Mouse (Mus musculus): Measurements from ENCODE around the gene Ces1d. TPM values are rescaled to one million over a fixed set of nuclear protein-coding genes. Genes with fewer than 3 reads are reported as not detected.

Gene Ces1d
- total and polyA plus RNA-seq, 2 experiments from 2014 or later: 0.15 TPM; not detected in 1

DNA sequence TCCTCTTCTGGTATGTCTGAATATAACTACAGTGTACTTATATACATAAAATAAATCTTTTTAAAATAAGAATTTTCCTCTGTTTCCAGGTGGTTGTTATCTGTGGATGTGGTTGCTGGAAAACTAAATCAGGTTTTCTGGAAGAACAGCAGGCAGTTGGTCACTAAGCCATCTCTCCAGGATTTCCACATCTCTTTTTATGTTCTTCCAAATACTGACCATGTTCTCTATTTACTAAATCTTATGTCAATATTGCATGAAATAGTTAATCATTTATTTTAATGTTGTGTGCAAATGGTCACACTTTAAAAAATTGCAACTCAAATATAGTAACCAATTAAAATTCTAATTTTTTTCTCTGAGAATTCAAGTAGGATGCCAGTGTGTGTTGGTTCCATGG lies 50.3 kb downstream of the Ces1d start:
- H3K27ac ChIP-seq: no peak overlapping the region
- DNase-seq (ENCODE audit: low spot score) (no peak), ATAC-seq (no peak)
- H3K36me3 ChIP-seq (ENCODE audit: insufficient read depth, low read length): no peaks in the 10 kb centered on the region
- no peak overlapping the region for H3K9ac ChIP-seq (replicated peaks; ENCODE audit: low read length)
- TF ChIP-seq CTCF (IDR thresholded peaks at IDR 0.05; ENCODE audit: low read depth): no peak
- H3K27me3 ChIP-seq (ENCODE audit: insufficient read depth, low read length): no peaks in the 10 kb centered on the region
- no peak overlapping the region for H3K4me3 ChIP-seq (ENCODE audit: low read length)
- no peak overlapping the region for H3K4me2 ChIP-seq (ENCODE audit: low read depth, low read length)
- no peaks in the 10 kb centered on the region for H3K4me1 ChIP-seq (ENCODE audit: insufficient read depth, low read length)
- no peaks in the 10 kb centered on the region for H3K9me3 ChIP-seq (ENCODE audit: low read length)

DNA sequence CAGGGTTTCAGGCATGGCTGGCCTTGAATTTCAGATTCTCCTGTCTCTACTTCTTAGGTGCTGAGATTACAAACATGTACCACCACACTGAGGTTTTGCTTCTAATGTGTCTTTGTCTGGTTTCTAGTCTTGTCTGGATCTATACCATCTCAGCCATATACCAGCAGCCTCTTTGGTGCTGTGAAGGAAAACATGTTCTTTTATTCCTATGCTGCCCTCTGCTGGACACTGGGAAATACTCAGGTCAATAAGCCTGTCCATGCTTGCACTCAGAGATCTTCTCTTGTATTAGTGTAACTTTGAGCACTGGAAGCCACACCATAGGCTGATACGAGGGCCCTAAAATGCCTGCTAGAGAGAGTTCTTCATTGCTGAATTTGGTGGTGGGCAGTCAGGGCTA lies 56.9 kb downstream of the Ces1d start:
- DNase-seq (ENCODE audit: low spot score) (peak; percentile 14), ATAC-seq (no peak)
- Histone ChIP-seq H3K27ac (no peak overlapping the region), H3K4me3 (ENCODE audit: low read length) (no peak overlapping the region), H3K4me2 (ENCODE audit: low read depth, low read length) (no peak overlapping the region), H3K27me3 (ENCODE audit: insufficient read depth, low read length) (no peaks in the 10 kb centered on the region), H3K4me1 (ENCODE audit: insufficient read depth, low read length) (no peaks in the 10 kb centered on the region), H3K9me3 (ENCODE audit: low read length) (no peaks in the 10 kb centered on the region), H3K36me3 (ENCODE audit: insufficient read depth, low read length) (no peaks in the 10 kb centered on the region), H3K9ac (replicated peaks; ENCODE audit: low read length) (no peak overlapping the region)
- WGBS: 49% methylated on average over 1 of the region's 1 CpGs
- peak; percentile 58 for TF ChIP-seq CTCF (IDR thresholded peaks at IDR 0.05; ENCODE audit: low read depth)

DNA sequence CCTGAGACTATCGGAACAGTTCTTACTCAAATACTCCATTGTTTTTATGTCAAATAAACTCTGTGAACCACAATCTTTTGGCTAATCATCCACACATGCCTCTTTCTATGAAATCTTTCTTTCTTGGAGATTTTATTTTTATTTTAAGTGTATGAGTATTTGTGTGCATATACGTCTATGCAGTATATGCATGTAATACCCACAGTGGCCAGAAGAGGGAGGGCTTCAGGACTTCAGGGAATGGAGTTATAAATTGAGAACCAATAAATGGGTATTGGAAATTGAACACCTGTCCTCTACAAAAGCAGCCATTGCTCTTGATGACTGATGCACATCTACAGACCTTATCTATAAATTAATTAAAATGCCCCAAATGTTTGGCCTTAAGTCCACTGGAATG lies 65.4 kb downstream of the Ces1d start:
- H3K4me1 ChIP-seq (ENCODE audit: insufficient read depth, low read length): no peaks in the 10 kb centered on the region
- H3K36me3 ChIP-seq (ENCODE audit: insufficient read depth, low read length): no peaks in the 10 kb centered on the region
- H3K9me3 ChIP-seq (ENCODE audit: low read length): no peaks in the 10 kb centered on the region
- no peak overlapping the region for H3K4me2 ChIP-seq (ENCODE audit: low read depth, low read length)
- ATAC-seq: no peak
- no peak for DNase-seq (ENCODE audit: low spot score)
- no peak overlapping the region for H3K27ac ChIP-seq
- WGBS: 87% methylated on average over 2 of the region's 2 CpGs
- H3K27me3 ChIP-seq (ENCODE audit: insufficient read depth, low read length): no peaks in the 10 kb centered on the region
- H3K4me3 ChIP-seq (ENCODE audit: low read length): no peak overlapping the region
- peak; percentile 49 for TF ChIP-seq CTCF (IDR thresholded peaks at IDR 0.05; ENCODE audit: low read depth)
- H3K9ac ChIP-seq (replicated peaks; ENCODE audit: low read length): no peak overlapping the region

DNA sequence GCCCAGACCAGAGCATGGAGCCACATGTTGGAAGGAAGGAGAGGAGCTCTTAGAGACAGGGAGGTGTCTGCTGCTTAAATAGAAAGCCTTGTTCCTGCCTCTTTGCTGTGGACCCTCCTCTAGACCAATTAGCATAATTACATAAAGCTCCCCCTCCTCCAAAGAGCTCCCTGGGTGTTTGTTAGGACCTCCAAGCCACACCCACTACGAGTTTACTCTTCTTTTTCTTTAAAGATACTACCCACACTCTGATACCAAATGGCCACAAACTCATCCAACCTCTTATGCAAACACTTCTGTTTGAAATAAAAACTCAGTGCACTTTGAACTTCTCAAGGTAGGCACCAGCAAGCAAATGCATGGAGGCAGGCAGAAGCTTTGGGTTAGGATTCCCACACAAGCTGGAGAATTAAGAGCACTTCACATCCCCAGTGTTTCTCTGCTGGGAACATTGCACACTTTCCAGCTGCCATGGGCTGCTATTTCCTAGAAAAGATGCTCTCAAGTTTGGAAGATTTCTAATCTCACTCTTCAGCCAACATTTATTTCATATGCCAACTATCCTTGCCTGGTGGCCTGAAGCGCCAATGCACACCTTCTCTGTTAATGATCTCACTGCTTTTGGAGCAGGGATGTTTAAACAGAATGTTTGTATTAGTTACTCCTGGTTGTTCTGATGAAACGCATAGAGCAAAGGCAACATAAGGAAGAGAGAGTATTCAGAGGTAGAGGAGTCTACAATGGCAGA lies 66.2 kb downstream of the Ces1d start, which contains the start of gene Ces1c:
Gene Ces1c, minus strand, starts transcription at position 51 of the 748 bp plus-strand sequence.
- Histone ChIP-seq H3K36me3 (ENCODE audit: insufficient read depth, low read length) (no peaks in the 10 kb centered on the region), H3K27me3 (ENCODE audit: insufficient read depth, low read length) (no peaks in the 10 kb centered on the region), H3K4me2 (ENCODE audit: low read depth, low read length) (no peak within 1 kb of the TSS), H3K9me3 (ENCODE audit: low read length) (no peaks in the 10 kb centered on the region), H3K4me3 (ENCODE audit: low read length) (no peak within 1 kb of the TSS), H3K4me1 (ENCODE audit: insufficient read depth, low read length) (no peaks in the 10 kb centered on the region), H3K9ac (replicated peaks; ENCODE audit: low read length) (no peak within 1 kb of the TSS), H3K27ac (no peak within 1 kb of the TSS)
- 83% methylated on average over 3 of the region's 3 CpGs for WGBS
- no peak for TF ChIP-seq CTCF (IDR thresholded peaks at IDR 0.05; ENCODE audit: low read depth)
- no peak for ATAC-seq
- no peak for DNase-seq (ENCODE audit: low spot score)

DNA sequence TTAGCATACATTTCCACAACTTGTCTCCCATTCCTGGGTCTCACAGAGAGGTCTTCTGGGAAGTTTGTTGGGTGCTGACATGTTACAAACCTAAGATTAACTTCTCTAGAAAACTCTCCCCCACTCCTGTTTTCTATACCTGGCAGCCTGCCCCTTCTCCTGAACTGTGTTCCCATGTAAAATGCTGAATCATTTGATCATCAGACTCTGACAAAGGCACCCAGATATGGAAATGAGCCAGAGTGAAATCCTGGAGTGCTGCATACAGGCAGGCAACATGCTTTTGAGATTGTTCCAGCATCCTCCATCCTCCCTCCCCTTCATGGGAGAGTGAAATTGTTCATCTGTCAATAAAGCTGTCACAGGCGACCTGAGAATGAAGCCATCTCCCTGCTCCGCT lies 71.2 kb downstream of the Ces1d start:
- no peak overlapping the region for H3K27ac ChIP-seq
- no peaks in the 10 kb centered on the region for H3K4me1 ChIP-seq (ENCODE audit: insufficient read depth, low read length)
- ATAC-seq (no peak), DNase-seq (ENCODE audit: low spot score) (no peak)
- H3K36me3 ChIP-seq (ENCODE audit: insufficient read depth, low read length): no peaks in the 10 kb centered on the region
- 64% methylated on average over 2 of the region's 2 CpGs for WGBS
- TF ChIP-seq CTCF (IDR thresholded peaks at IDR 0.05; ENCODE audit: low read depth): no peak
- H3K4me3 ChIP-seq (ENCODE audit: low read length): no peak overlapping the region
- no peak overlapping the region for H3K4me2 ChIP-seq (ENCODE audit: low read depth, low read length)
- H3K27me3 ChIP-seq (ENCODE audit: insufficient read depth, low read length): no peaks in the 10 kb centered on the region
- H3K9me3 ChIP-seq (ENCODE audit: low read length): no peaks in the 10 kb centered on the region
- H3K9ac ChIP-seq (replicated peaks; ENCODE audit: low read length): no peak overlapping the region

DNA sequence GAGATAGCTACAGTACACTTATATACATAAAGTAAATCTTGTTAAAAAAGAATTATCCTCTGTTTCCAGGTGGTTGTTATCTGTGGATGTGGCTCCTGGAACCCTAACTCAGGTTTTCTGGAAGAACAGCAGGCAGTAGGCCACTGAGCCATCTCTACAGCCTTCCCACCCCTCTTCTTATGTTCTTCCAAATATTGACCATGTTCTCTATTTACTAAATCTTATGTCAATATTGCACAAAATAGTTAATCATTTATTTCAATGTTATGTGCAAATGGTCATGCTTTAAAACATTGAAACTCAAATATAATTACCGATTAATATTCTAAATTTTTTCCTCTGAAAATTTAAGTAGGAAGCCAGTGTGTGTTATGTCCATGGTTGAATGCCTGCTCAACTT lies 75.6 kb downstream of the Ces1d start:
- Histone ChIP-seq H3K4me2 (ENCODE audit: low read depth, low read length) (no peak overlapping the region), H3K4me1 (ENCODE audit: insufficient read depth, low read length) (no peaks in the 10 kb centered on the region), H3K9me3 (ENCODE audit: low read length) (no peaks in the 10 kb centered on the region), H3K36me3 (ENCODE audit: insufficient read depth, low read length) (no peaks in the 10 kb centered on the region), H3K27ac (no peak overlapping the region), H3K27me3 (ENCODE audit: insufficient read depth, low read length) (no peaks in the 10 kb centered on the region), H3K9ac (replicated peaks; ENCODE audit: low read length) (no peak overlapping the region), H3K4me3 (ENCODE audit: low read length) (no peak overlapping the region)
- 93% methylated on average over 1 of the region's 1 CpGs for WGBS
- DNase-seq (ENCODE audit: low spot score) (no peak), ATAC-seq (no peak)
- TF ChIP-seq CTCF (IDR thresholded peaks at IDR 0.05; ENCODE audit: low read depth): no peak

Other genes with a start within 250 kb of the Ces1d start
- gene Slc6a2, start 237.8 kb downstream of the Ces1d start, total RNA-seq (2014; rRNA removed): 7.9 and 10.6 TPM in 2 replicates
- 5.9 and 6.6 TPM in 2 replicates for gene Slc6a2, start 237.8 kb downstream of the Ces1d start, polyA plus RNA-seq (2015; fragmentation: Nextera tagmentation; extraction: Ambion mirVana)
- not detected in 2 replicates for gene Ces1a, start 149.6 kb downstream of the Ces1d start, total RNA-seq (2014; rRNA removed)
- gene Ces1a, start 149.6 kb downstream of the Ces1d start, polyA plus RNA-seq (2015; fragmentation: Nextera tagmentation; extraction: Ambion mirVana): not detected in 2 replicates
- gene Ces1b, start 117.8 kb downstream of the Ces1d start, total RNA-seq (2014; rRNA removed): not detected in 2 replicates
- not detected in 2 replicates for gene Ces1b, start 117.8 kb downstream of the Ces1d start, polyA plus RNA-seq (2015; fragmentation: Nextera tagmentation; extraction: Ambion mirVana)
- gene Ces1c, start 66.6 kb downstream of the Ces1d start, total RNA-seq (2014; rRNA removed): not detected in 2 replicates
- gene Ces1c, start 66.6 kb downstream of the Ces1d start, polyA plus RNA-seq (2015; fragmentation: Nextera tagmentation; extraction: Ambion mirVana): not detected in 2 replicates
- gene Ces1e, start 31.8 kb upstream of the Ces1d start, total RNA-seq (2014; rRNA removed): not detected in 2 replicates
- not detected in 2 replicates for gene Ces1e, start 31.8 kb upstream of the Ces1d start, polyA plus RNA-seq (2015; fragmentation: Nextera tagmentation; extraction: Ambion mirVana)
- gene Ces1f, start 81.9 kb upstream of the Ces1d start, total RNA-seq (2014; rRNA removed): not detected in 2 replicates
- not detected in 2 replicates for gene Ces1f, start 81.9 kb upstream of the Ces1d start, polyA plus RNA-seq (2015; fragmentation: Nextera tagmentation; extraction: Ambion mirVana)
- gene Ces1g, start 139.5 kb upstream of the Ces1d start, total RNA-seq (2014; rRNA removed): not detected in 2 replicates
- not detected in 2 replicates for gene Ces1g, start 139.5 kb upstream of the Ces1d start, polyA plus RNA-seq (2015; fragmentation: Nextera tagmentation; extraction: Ambion mirVana)
- not detected in 2 replicates for gene Ces1h, start 181.9 kb upstream of the Ces1d start, total RNA-seq (2014; rRNA removed)
- not detected in 2 replicates for gene Ces1h, start 181.9 kb upstream of the Ces1d start, polyA plus RNA-seq (2015; fragmentation: Nextera tagmentation; extraction: Ambion mirVana)

Measured in hindbrain, postnatal 0 days (tissue).